Mouse (Mus musculus) kidney, embryonic 16.5 days (tissue): Measurements from ENCODE around the gene H2al1a. TPM values are rescaled to one million over a fixed set of nuclear protein-coding genes. Genes with fewer than 3 reads are reported as not detected.
"Not testable (repeated sequence)": the region's sequence is repeated elsewhere in the genome, so short reads cannot be mapped to it uniquely, and the experiment has no call there.

ENCODE experiments used
- ATAC-seq: fragments of 200-750 bp; cut with Nextera tagmentation; 2 replicates; pipeline ENCODE4 v1.8.0; 2017; ENCODE audit warnings: moderate TSS enrichment; ENCODE audit not compliant: low FRiP score, low TSS enrichment
- H3K27ac ChIP-seq: fragments of 300-500 bp; sonication (generic); 2 replicates; pipeline ENCODE4 v1.5.1; 2014; ENCODE audit warnings: low read length
- H3K27me3 ChIP-seq: fragments of 300-500 bp; sonication (generic); 2 replicates; pipeline ENCODE4 v1.6.1; 2014; ENCODE audit warnings: low read length, control low read depth, mixed read lengths; ENCODE audit not compliant: insufficient read depth
- H3K36me3 ChIP-seq: fragments of 300-500 bp; sonication (generic); 2 replicates; pipeline ENCODE4 v1.6.1; 2014; ENCODE audit warnings: low read length, control low read depth, mixed read lengths; ENCODE audit not compliant: insufficient read depth
- H3K4me1 ChIP-seq: fragments of 300-500 bp; sonication (generic); 2 replicates; pipeline ENCODE4 v1.6.1; 2014; ENCODE audit warnings: low read length, control low read depth, mixed read lengths; ENCODE audit not compliant: insufficient read depth
- H3K4me2 ChIP-seq: fragments of 300-500 bp; sonication (generic); replicated peaks from 2 replicates; pipeline ENCODE4 v1.6.1; 2014; ENCODE audit warnings: low read depth, low read length
- H3K4me3 ChIP-seq: fragments of 300-500 bp; sonication (generic); 2 replicates; pipeline ENCODE4 v1.5.1; 2014; ENCODE audit warnings: mild to moderate bottlenecking, low read length
- H3K9ac ChIP-seq: fragments of 300-500 bp; sonication (generic); replicated peaks from 2 replicates; pipeline ENCODE4 v1.6.1; 2014; ENCODE audit warnings: low read length
- H3K9me3 ChIP-seq: fragments of 300-500 bp; sonication (generic); 2 replicates; pipeline ENCODE4 v1.6.1; 2016; ENCODE audit warnings: low read length, control low read depth
- WGBS: fragments of 180-500 bp; shearing (Covaris S2); extraction: QIAGEN DNeasy Blood & Tissue Kit; methylation state at CpG from one replicate; pipeline ENCODE4 v1.1.7; 2014; 5-methylcytosine and 5-hydroxymethylcytosine counted together
- polyA plus RNA-seq: library from polyadenylated mRNA; unstranded; fragments of >200 nt; fragmentation: Nextera tagmentation; extraction: Ambion mirVana; gene quantifications from 2 replicates; pipeline ENCODE4 v1.2.1, GENCODE M21; 2015

Gene H2al1a
- polyA plus RNA-seq, 1 experiment from 2014 or later: not detected

DNA sequence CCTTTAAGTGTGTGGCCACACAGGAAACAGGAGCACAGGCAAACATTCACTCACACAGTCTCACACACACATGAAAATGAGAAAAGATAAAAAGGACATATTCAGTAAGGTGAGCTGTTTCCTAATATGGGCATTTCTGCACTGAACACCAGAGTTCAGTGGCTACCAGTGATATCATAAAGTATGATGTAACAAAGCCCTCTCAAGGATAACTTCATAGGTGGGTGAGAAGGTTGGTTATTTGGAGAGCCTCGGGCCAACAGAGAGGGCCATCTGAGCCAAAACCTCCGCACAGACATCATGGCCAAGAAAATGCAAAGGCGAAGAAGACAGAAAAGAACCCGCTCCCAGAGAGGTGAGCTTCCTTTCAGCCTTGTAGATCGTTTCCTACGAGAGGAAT lies 22.1 kb downstream of the H2al1a start, which contains the start of gene H2al1h:
Gene H2al1h, plus strand, starts transcription at position 301 of the 400 bp plus-strand sequence.
- not testable (repeated sequence) for H3K4me1 ChIP-seq, H3K9me3 ChIP-seq, ATAC-seq, H3K9ac ChIP-seq, H3K27ac ChIP-seq, H3K27me3 ChIP-seq, H3K4me2 ChIP-seq, H3K4me3 ChIP-seq, H3K36me3 ChIP-seq
- no CpG with 5 or more reads among the region's 6 CpGs for WGBS

DNA sequence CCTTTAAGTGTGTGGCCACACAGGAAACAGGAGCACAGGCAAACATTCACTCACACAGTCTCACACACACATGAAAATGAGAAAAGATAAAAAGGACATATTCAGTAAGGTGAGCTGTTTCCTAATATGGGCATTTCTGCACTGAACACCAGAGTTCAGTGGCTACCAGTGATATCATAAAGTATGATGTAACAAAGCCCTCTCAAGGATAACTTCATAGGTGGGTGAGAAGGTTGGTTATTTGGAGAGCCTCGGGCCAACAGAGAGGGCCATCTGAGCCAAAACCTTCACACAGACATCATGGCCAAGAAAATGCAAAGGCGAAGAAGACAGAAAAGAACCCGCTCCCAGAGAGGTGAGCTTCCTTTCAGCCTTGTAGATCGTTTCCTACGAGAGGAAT lies 25.3 kb downstream of the H2al1a start, which contains the start of gene H2al1i:
Gene H2al1i, plus strand, starts transcription at position 301 of the 400 bp plus-strand sequence.
- not testable (repeated sequence) for H3K27ac ChIP-seq, ATAC-seq, H3K9me3 ChIP-seq, H3K27me3 ChIP-seq, H3K4me2 ChIP-seq, H3K4me1 ChIP-seq, H3K9ac ChIP-seq, H3K36me3 ChIP-seq, H3K4me3 ChIP-seq
- 71% methylated on average over 1 of the region's 5 CpGs for WGBS

DNA sequence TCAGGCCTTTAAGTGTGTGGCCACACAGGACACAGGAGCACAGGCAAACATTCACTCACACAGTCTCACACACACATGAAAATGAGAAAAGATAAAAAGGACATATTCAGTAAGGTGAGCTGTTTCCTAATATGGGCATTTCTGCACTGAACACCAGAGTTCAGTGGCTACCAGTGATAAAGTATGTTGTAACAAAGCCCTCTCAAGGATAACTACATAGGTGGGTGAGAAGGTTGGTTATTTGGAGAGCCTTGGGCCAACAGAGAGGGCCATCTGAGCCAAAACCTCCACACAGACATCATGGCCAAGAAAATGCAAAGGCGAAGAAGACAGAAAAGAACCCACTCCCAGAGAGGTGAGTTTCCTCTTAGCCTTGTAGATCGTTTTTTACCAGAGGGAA lies 28.5 kb downstream of the H2al1a start, which contains the start of gene H2al1j:
Gene H2al1j, plus strand, starts transcription at position 301 of the 400 bp plus-strand sequence.
- not testable (repeated sequence) for H3K27ac ChIP-seq, ATAC-seq

DNA sequence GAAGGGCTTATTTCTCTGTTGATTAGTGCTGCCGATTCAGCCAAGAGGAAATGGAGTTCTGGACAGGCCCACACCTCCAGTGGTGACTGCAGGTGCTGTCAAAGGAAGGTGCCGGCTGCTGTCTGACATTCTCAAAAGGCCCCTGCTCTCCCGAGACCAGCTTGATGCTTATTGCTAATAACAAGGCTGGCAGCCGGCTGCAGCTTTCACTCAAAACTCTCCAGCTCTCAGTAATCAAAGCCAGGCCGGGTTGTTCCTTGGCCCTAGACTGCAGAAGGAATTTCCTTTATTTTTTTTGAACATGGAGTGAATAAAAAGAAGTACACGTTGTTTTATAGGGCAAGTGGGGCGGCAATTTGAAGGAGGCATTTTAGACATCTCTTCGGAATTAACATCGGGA lies 46.7 kb downstream of the H2al1a start:
- H3K4me2 ChIP-seq: no peak overlapping the region
- 73% methylated on average over 9 of the region's 9 CpGs for WGBS

More for the DNA sequence above, 28.5 kb downstream of the H2al1a start, which contains the start of gene H2al1j:
- H3K4me3 ChIP-seq, H3K27me3 ChIP-seq, H3K36me3 ChIP-seq, H3K4me1 ChIP-seq, H3K9ac ChIP-seq, H3K9me3 ChIP-seq, H3K4me2 ChIP-seq: not testable (repeated sequence)
- WGBS: 100% methylated on average over 2 of the region's 2 CpGs

DNA sequence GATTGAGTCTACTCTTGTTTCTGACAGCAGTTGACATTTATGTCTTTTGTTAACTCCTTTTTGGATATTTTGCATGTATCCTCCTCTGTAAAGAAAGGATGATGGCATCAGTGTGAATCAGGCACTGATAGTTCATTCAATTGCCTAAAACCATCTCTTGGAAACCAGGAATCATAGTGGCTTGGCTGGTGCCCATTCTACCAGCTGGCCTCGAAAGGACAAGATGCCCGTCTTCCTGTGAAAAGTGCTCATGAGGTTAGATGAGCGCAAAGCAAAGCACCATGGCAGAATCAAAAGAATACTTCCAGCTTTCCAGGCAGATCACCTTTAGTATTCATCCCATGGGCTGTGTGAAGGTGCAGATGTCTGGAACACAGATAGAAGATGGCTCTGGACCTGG lies 47.7 kb downstream of the H2al1a start:
- Histone ChIP-seq H3K9me3 (no peaks in the 10 kb centered on the region), H3K27ac (no peak overlapping the region), H3K27me3 (peaks cover 2% of the 10 kb centered on the region; the same call in 1 of the 2 replicates), H3K9ac (no peak overlapping the region), H3K4me3 (no peak overlapping the region), H3K4me2 (no peak overlapping the region), H3K4me1 (no peaks in the 10 kb centered on the region), H3K36me3 (no peaks in the 10 kb centered on the region)
- WGBS: 89% methylated on average over 3 of the region's 3 CpGs
- no peak for ATAC-seq

More for the DNA sequence above, 46.7 kb downstream of the H2al1a start:
- Histone ChIP-seq H3K36me3 (no peaks in the 10 kb centered on the region), H3K9me3 (no peaks in the 10 kb centered on the region), H3K9ac (no peak overlapping the region), H3K27me3 (no peaks in the 10 kb centered on the region; the same call in 1 of the 2 replicates), H3K27ac (no peak overlapping the region), H3K4me3 (no peak overlapping the region), H3K4me1 (no peaks in the 10 kb centered on the region)
- ATAC-seq: no peak

Other genes with a start within 250 kb of the H2al1a start
- gene H2al1b, start 3.2 kb downstream of the H2al1a start, polyA plus RNA-seq: not detected in 2 replicates
- gene H2al1c, start 6.4 kb downstream of the H2al1a start, polyA plus RNA-seq: not detected in 2 replicates
- gene H2al1d, start 9.6 kb downstream of the H2al1a start, polyA plus RNA-seq: not detected in 2 replicates
- gene H2al1e, start 12.7 kb downstream of the H2al1a start, polyA plus RNA-seq: not detected in 2 replicates
- not detected in 2 replicates for gene H2al1f, start 15.9 kb downstream of the H2al1a start, polyA plus RNA-seq
- not detected in 2 replicates for gene H2al1g, start 19.0 kb downstream of the H2al1a start, polyA plus RNA-seq
- not detected in 2 replicates for gene H2al1h, start 22.2 kb downstream of the H2al1a start, polyA plus RNA-seq
- gene H2al1i, start 25.4 kb downstream of the H2al1a start, polyA plus RNA-seq: not detected in 2 replicates
- gene H2al1j, start 28.6 kb downstream of the H2al1a start, polyA plus RNA-seq: not detected in 2 replicates